Mouse (Mus musculus): Measurements from ENCODE around the gene Tmem115. TPM values are rescaled to one million over a fixed set of nuclear protein-coding genes. Genes with fewer than 3 reads are reported as not detected.
A peak's percentile ranks its signal among the peaks of the same experiment; 100 is the strongest.

Gene Tmem115
- total and polyA plus RNA-seq, 2 experiments from 2014 or later = 49.7 to 51.4 TPM

DNA sequence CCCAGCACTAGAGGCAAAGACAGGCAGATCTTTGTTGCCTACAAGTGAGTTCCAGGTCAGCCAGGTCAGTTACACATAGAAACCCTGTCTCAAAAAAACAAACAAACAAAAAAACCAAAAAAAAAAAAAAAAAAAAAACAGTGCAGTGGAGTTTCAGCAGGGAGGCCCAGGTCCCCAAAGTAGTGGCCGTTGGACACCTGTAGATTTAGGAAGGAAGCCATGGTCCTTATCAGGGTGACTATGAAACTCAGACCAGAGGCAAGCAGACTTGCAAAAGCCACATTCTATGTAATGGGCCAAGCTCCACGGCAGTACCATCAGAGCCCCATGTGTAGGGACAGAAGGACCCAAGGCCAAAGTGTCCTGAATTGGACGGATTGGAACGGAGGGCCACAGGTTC lies 47.8 kb downstream of the Tmem115 start:
- peak overlapping the region; percentile 57 for H3K4me3 ChIP-seq (ENCODE audit: low read depth, low read length)
- no peak for TF ChIP-seq CTCF (IDR thresholded peaks at IDR 0.05; ENCODE audit: low read depth)
- H3K4me2 ChIP-seq (ENCODE audit: low read depth) = peak overlapping the region; percentile 83
- H3K9ac ChIP-seq = peak overlapping the region; percentile 68; the same call in 1 of the 2 replicates
- H3K27me3 ChIP-seq (ENCODE audit: insufficient read depth, low read length) = no peaks in the 10 kb centered on the region
- 86% methylated on average over 4 of the region's 4 CpGs for WGBS
- peaks cover 6% of the 10 kb centered on the region; the same call in 1 of the 2 replicates for H3K4me1 ChIP-seq (ENCODE audit: insufficient read depth)
- H3K27ac ChIP-seq (ENCODE audit: low read depth, low read length) = 0 out of 2 replicates have a peak overlapping the region, but pooled peaks have one; percentile 81
- H3K36me3 ChIP-seq (ENCODE audit: insufficient read depth) = peaks cover 5% of the 10 kb centered on the region; the same call in 1 of the 2 replicates
- H3K9me3 ChIP-seq (ENCODE audit: low read length) = no peaks in the 10 kb centered on the region
- DNase-seq = no peak
- no peak for ATAC-seq

- Histone ChIP-seq H3K27me3 (ENCODE audit: insufficient read depth, low read length) (no peaks in the 10 kb centered on the region), H3K4me3 (ENCODE audit: low read depth, low read length) (no peak overlapping the region), H3K4me2 (ENCODE audit: low read depth) (no peak overlapping the region), H3K9me3 (ENCODE audit: low read length) (no peaks in the 10 kb centered on the region), H3K27ac (ENCODE audit: low read depth, low read length) (no peak overlapping the region), H3K4me1 (ENCODE audit: insufficient read depth) (peaks cover 6% of the 10 kb centered on the region; the same call in 1 of the 2 replicates), H3K36me3 (ENCODE audit: insufficient read depth) (peaks cover 5% of the 10 kb centered on the region; the same call in 1 of the 2 replicates), H3K9ac (no peak overlapping the region)
- ATAC-seq (no peak), DNase-seq (no peak)
- no peak for TF ChIP-seq CTCF (IDR thresholded peaks at IDR 0.05; ENCODE audit: low read depth)
- 89% methylated on average over 7 of the region's 7 CpGs for WGBS
Observed at GRCm38 (mm10) chr9:107582509-107583062, 48.8 kb downstream of the Tmem115 start.

DNA sequence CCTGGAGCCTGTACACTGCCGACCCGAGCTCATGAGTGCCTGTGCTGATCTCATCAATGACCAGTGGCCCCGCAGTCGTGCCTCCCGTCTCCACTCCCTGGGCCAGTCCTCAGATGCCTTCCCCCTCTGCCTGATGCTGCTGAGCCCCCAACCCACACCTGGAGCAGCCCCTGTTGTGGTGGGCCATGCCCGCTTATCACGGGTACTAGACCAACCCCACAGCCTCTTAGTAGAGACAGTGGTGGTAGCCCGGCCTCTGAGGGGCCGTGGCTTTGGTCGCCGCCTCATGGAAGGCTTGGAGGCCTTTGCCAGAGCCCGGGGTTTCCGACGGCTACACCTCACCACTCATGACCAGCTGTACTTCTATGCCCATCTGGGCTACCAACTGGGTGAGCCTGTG lies 49.4 kb downstream of the Tmem115 start:
- peaks cover 8% of the 10 kb centered on the region for H3K4me1 ChIP-seq (ENCODE audit: insufficient read depth)
- no peak for TF ChIP-seq CTCF (IDR thresholded peaks at IDR 0.05; ENCODE audit: low read depth)
- no peak overlapping the region for H3K4me2 ChIP-seq (ENCODE audit: low read depth)
- no peak overlapping the region for H3K9ac ChIP-seq
- H3K9me3 ChIP-seq (ENCODE audit: low read length) = no peaks in the 10 kb centered on the region
- no peak overlapping the region for H3K4me3 ChIP-seq (ENCODE audit: low read depth, low read length)
- WGBS = 91% methylated on average over 14 of the region's 14 CpGs
- ATAC-seq = no peak
- peaks cover 5% of the 10 kb centered on the region; the same call in 1 of the 2 replicates for H3K36me3 ChIP-seq (ENCODE audit: insufficient read depth)
- no peaks in the 10 kb centered on the region for H3K27me3 ChIP-seq (ENCODE audit: insufficient read depth, low read length)
- DNase-seq = no peak
- H3K27ac ChIP-seq (ENCODE audit: low read depth, low read length) = no peak overlapping the region

DNA sequence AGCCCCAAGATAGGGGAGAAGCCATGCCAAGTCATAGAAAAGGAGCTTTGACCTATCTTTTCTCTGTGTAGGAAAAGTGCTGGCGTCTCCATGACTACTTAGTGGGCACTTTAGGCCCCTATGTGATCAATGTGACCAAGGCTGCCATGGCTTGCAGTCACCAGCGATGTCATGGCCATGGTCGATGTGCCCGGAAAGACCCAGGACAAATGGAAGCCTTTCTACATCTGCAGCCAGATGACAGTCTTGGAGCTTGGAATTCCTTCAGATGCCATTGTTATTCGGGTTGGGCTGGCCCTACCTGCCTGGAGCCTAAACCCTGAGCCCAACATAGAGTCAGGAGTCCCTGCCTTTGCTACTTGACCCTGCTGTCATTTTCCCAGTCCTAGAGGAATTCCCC lies 52.8 kb downstream of the Tmem115 start:
- Histone ChIP-seq H3K9me3 (ENCODE audit: low read length) (no peaks in the 10 kb centered on the region), H3K4me2 (ENCODE audit: low read depth) (no peak overlapping the region), H3K4me1 (ENCODE audit: insufficient read depth) (peaks cover 6% of the 10 kb centered on the region; the same call in 1 of the 2 replicates), H3K9ac (no peak overlapping the region), H3K27me3 (ENCODE audit: insufficient read depth, low read length) (no peaks in the 10 kb centered on the region), H3K4me3 (ENCODE audit: low read depth, low read length) (no peak overlapping the region), H3K36me3 (ENCODE audit: insufficient read depth) (peaks cover 23% of the 10 kb centered on the region), H3K27ac (ENCODE audit: low read depth, low read length) (no peak overlapping the region)
- TF ChIP-seq CTCF (IDR thresholded peaks at IDR 0.05; ENCODE audit: low read depth) = no peak
- DNase-seq (no peak), ATAC-seq (no peak)
- 93% methylated on average over 5 of the region's 5 CpGs for WGBS

DNA sequence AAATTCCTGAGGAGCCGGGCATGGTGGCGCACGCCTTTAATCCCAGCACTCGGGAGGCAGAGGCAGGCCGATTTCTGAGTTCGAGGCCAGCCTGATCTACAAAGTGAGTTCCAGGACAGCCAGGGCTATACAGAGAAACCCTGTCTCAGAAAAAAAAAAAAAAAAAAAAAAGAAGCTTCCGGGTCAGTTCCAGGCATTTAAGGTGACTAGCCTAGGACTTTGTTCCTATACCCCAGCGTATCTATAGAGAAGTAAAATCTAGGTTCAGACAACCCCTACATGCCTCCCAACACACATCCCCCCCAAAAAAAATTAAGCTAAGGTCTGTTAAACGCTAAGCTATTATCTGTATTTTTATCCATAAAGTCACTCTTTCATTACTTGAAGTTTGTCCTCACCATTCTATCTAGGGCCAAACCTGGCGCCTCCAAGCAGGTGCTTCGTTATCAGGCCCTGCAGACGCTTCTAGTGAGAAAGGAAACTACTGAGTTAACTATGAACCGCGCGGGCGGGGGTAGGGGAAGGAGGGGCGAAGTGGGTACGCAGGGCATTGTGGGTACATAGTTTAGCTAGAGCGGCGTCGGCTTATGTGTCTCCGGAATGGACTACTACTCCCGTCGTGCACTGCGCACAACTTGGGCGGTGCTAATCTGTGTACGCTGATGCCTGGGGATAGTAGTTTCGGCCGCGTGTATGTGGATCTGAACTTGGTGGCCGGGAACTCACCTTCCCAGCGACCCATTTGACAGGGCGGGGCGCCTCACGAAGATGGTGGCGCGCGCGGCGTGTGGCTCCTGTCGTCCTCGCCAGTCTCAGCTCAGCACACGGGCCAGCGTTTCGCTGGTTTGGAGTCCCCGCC lies 53.5 kb downstream of the Tmem115 start, which contains the start of gene Ifrd2:
Gene Ifrd2 (plus strand): TSS at position 669 of the 859 bp plus-strand sequence.
- no peak within 1 kb of the TSS for H3K27ac ChIP-seq (ENCODE audit: low read depth, low read length)
- WGBS = 14% methylated on average over 46 of the region's 46 CpGs
- no peak for TF ChIP-seq CTCF (IDR thresholded peaks at IDR 0.05; ENCODE audit: low read depth)

GRCm38 (mm10) chr9:107587833-107588639 lies 54.3 kb downstream of the Tmem115 start:
- Histone ChIP-seq H3K9me3 (ENCODE audit: low read length) (no peaks in the 10 kb centered on the region), H3K27me3 (ENCODE audit: insufficient read depth, low read length) (no peaks in the 10 kb centered on the region), H3K27ac (ENCODE audit: low read depth, low read length) (no peak overlapping the region), H3K36me3 (ENCODE audit: insufficient read depth) (peaks cover 30% of the 10 kb centered on the region), H3K4me3 (ENCODE audit: low read depth, low read length) (peak overlapping the region; percentile 70), H3K9ac (peak overlapping the region; percentile 52), H3K4me1 (ENCODE audit: insufficient read depth) (peaks cover 6% of the 10 kb centered on the region; the same call in 1 of the 2 replicates), H3K4me2 (ENCODE audit: low read depth) (peak overlapping the region; percentile 74)
- ATAC-seq = peak; percentile 19
- WGBS = 7% methylated on average over 33 of the region's 33 CpGs
- no peak for TF ChIP-seq CTCF (IDR thresholded peaks at IDR 0.05; ENCODE audit: low read depth)
- no peak for DNase-seq

More for the DNA sequence above, 53.5 kb downstream of the Tmem115 start, which contains the start of gene Ifrd2:
- Histone ChIP-seq H3K9ac (peak within 1 kb of the TSS; percentile 52), H3K36me3 (ENCODE audit: insufficient read depth) (peaks cover 29% of the 10 kb centered on the region), H3K4me3 (ENCODE audit: low read depth, low read length) (peak within 1 kb of the TSS; percentile 70), H3K27me3 (ENCODE audit: insufficient read depth, low read length) (no peaks in the 10 kb centered on the region), H3K4me1 (ENCODE audit: insufficient read depth) (peaks cover 6% of the 10 kb centered on the region; the same call in 1 of the 2 replicates), H3K4me2 (ENCODE audit: low read depth) (peak within 1 kb of the TSS; percentile 74), H3K9me3 (ENCODE audit: low read length) (no peaks in the 10 kb centered on the region)
- ATAC-seq (peak; percentile 99), DNase-seq (peak; percentile 98)

Other genes with a start within 250 kb of the Tmem115 start
- gene Mapkapk3, start 244.1 kb upstream of the Tmem115 start, total RNA-seq (2014; rRNA removed) = 1.5 and 1.6 TPM in 2 replicates
- gene Mapkapk3, start 244.1 kb upstream of the Tmem115 start, polyA plus RNA-seq (2015; fragmentation: Nextera tagmentation; extraction: Ambion mirVana) = 1.2 and 1.5 TPM in 2 replicates
- gene Cish, start 237.9 kb upstream of the Tmem115 start, total RNA-seq (2014; rRNA removed) = 2.7 and 4.0 TPM in 2 replicates
- 11.2 and 12.2 TPM in 2 replicates for gene Cish, start 237.9 kb upstream of the Tmem115 start, polyA plus RNA-seq (2015; fragmentation: Nextera tagmentation; extraction: Ambion mirVana)
- gene Hemk1, start 195.6 kb upstream of the Tmem115 start, total RNA-seq (2014; rRNA removed) = 14.1 and 14.2 TPM in 2 replicates
- 12.9 and 13.4 TPM in 2 replicates for gene Hemk1, start 195.6 kb upstream of the Tmem115 start, polyA plus RNA-seq (2015; fragmentation: Nextera tagmentation; extraction: Ambion mirVana)
- gene 6430571L13Rik, start 193.3 kb upstream of the Tmem115 start, total RNA-seq (2014; rRNA removed) = 5.2 and 7.2 TPM in 2 replicates
- gene 6430571L13Rik, start 193.3 kb upstream of the Tmem115 start, polyA plus RNA-seq (2015; fragmentation: Nextera tagmentation; extraction: Ambion mirVana) = 3.7 and 6.0 TPM in 2 replicates
- gene Cacna2d2, start 134.3 kb upstream of the Tmem115 start, total RNA-seq (2014; rRNA removed) = 29.7 and 49.5 TPM in 2 replicates
- 3.0 and 5.0 TPM in 2 replicates for gene Cacna2d2, start 134.3 kb upstream of the Tmem115 start, polyA plus RNA-seq (2015; fragmentation: Nextera tagmentation; extraction: Ambion mirVana)
- gene Cyb561d2, start 8.2 kb downstream of the Tmem115 start, total RNA-seq (2014; rRNA removed) = 36.0 and 42.7 TPM in 2 replicates
- 47.0 and 48.3 TPM in 2 replicates for gene Cyb561d2, start 8.2 kb downstream of the Tmem115 start, polyA plus RNA-seq (2015; fragmentation: Nextera tagmentation; extraction: Ambion mirVana)
- gene Nprl2, start 8.3 kb downstream of the Tmem115 start, total RNA-seq (2014; rRNA removed) = 59.9 and 73.3 TPM in 2 replicates
- gene Nprl2, start 8.3 kb downstream of the Tmem115 start, polyA plus RNA-seq (2015; fragmentation: Nextera tagmentation; extraction: Ambion mirVana) = 65.9 and 70.4 TPM in 2 replicates
- gene Zmynd10, start 13.4 kb downstream of the Tmem115 start, total RNA-seq (2014; rRNA removed) = 6.4 and 11.6 TPM in 2 replicates
- 5.9 and 7.0 TPM in 2 replicates for gene Zmynd10, start 13.4 kb downstream of the Tmem115 start, polyA plus RNA-seq (2015; fragmentation: Nextera tagmentation; extraction: Ambion mirVana)
- gene Rassf1, start 17.6 kb downstream of the Tmem115 start, total RNA-seq (2014; rRNA removed) = 21.7 and 25.2 TPM in 2 replicates
- 26.6 and 33.3 TPM in 2 replicates for gene Rassf1, start 17.6 kb downstream of the Tmem115 start, polyA plus RNA-seq (2015; fragmentation: Nextera tagmentation; extraction: Ambion mirVana)
- gene Tusc2, start 29.3 kb downstream of the Tmem115 start, total RNA-seq (2014; rRNA removed) = 109 and 118 TPM in 2 replicates
- gene Tusc2, start 29.3 kb downstream of the Tmem115 start, polyA plus RNA-seq (2015; fragmentation: Nextera tagmentation; extraction: Ambion mirVana) = 128 and 129 TPM in 2 replicates
- 48.5 and 51.5 TPM in 2 replicates for gene Hyal2, start 34.0 kb downstream of the Tmem115 start, total RNA-seq (2014; rRNA removed)
- 42.2 and 43.1 TPM in 2 replicates for gene Hyal2, start 34.0 kb downstream of the Tmem115 start, polyA plus RNA-seq (2015; fragmentation: Nextera tagmentation; extraction: Ambion mirVana)
- gene Hyal1, start 43.0 kb downstream of the Tmem115 start, total RNA-seq (2014; rRNA removed) = 3.5 and 3.9 TPM in 2 replicates
- gene Hyal1, start 43.0 kb downstream of the Tmem115 start, polyA plus RNA-seq (2015; fragmentation: Nextera tagmentation; extraction: Ambion mirVana) = 1.9 and 2.0 TPM in 2 replicates
- 15.8 and 27.0 TPM in 2 replicates for gene Naa80, start 44.9 kb downstream of the Tmem115 start, total RNA-seq (2014; rRNA removed)
- gene Naa80, start 44.9 kb downstream of the Tmem115 start, polyA plus RNA-seq (2015; fragmentation: Nextera tagmentation; extraction: Ambion mirVana) = 18.8 and 21.3 TPM in 2 replicates
- 1.00 and 2.9 TPM in 2 replicates for gene Hyal3, start 46.9 kb downstream of the Tmem115 start, total RNA-seq (2014; rRNA removed)
- gene Hyal3, start 46.9 kb downstream of the Tmem115 start, polyA plus RNA-seq (2015; fragmentation: Nextera tagmentation; extraction: Ambion mirVana) = 1.3 and 1.5 TPM in 2 replicates
- gene Ifrd2, start 53.7 kb downstream of the Tmem115 start, total RNA-seq (2014; rRNA removed) = 11.7 and 13.8 TPM in 2 replicates
- gene Ifrd2, start 53.7 kb downstream of the Tmem115 start, polyA plus RNA-seq (2015; fragmentation: Nextera tagmentation; extraction: Ambion mirVana) = 6.2 and 7.4 TPM in 2 replicates
- gene Sema3b, start 75.3 kb downstream of the Tmem115 start, total RNA-seq (2014; rRNA removed) = 6.5 and 6.6 TPM in 2 replicates
- 3.9 and 4.4 TPM in 2 replicates for gene Sema3b, start 75.3 kb downstream of the Tmem115 start, polyA plus RNA-seq (2015; fragmentation: Nextera tagmentation; extraction: Ambion mirVana)
- gene Gnai2, start 101.4 kb downstream of the Tmem115 start, total RNA-seq (2014; rRNA removed) = 200 and 223 TPM in 2 replicates
- 267 and 287 TPM in 2 replicates for gene Gnai2, start 101.4 kb downstream of the Tmem115 start, polyA plus RNA-seq (2015; fragmentation: Nextera tagmentation; extraction: Ambion mirVana)
- gene Slc38a3, start 135.6 kb downstream of the Tmem115 start, total RNA-seq (2014; rRNA removed) = 43.5 and 60.9 TPM in 2 replicates
- 38.7 and 39.8 TPM in 2 replicates for gene Slc38a3, start 135.6 kb downstream of the Tmem115 start, polyA plus RNA-seq (2015; fragmentation: Nextera tagmentation; extraction: Ambion mirVana)
- 0.24 TPM in 1 of 2 replicates, not detected in the other for gene Gnat1, start 145.8 kb downstream of the Tmem115 start, total RNA-seq (2014; rRNA removed)
- 0.73 and 1.8 TPM in 2 replicates for gene Gnat1, start 145.8 kb downstream of the Tmem115 start, polyA plus RNA-seq (2015; fragmentation: Nextera tagmentation; extraction: Ambion mirVana)
- 56.6 and 61.4 TPM in 2 replicates for gene Sema3f, start 176.5 kb downstream of the Tmem115 start, total RNA-seq (2014; rRNA removed)
- gene Sema3f, start 176.5 kb downstream of the Tmem115 start, polyA plus RNA-seq (2015; fragmentation: Nextera tagmentation; extraction: Ambion mirVana) = 7.1 and 7.8 TPM in 2 replicates
- 173 and 208 TPM in 2 replicates for gene Rbm5, start 237.1 kb downstream of the Tmem115 start, total RNA-seq (2014; rRNA removed)
- 111 and 152 TPM in 2 replicates for gene Rbm5, start 237.1 kb downstream of the Tmem115 start, polyA plus RNA-seq (2015; fragmentation: Nextera tagmentation; extraction: Ambion mirVana)